Mouse (Mus musculus): ENCODE data around the gene Ube2l6.

DNA sequence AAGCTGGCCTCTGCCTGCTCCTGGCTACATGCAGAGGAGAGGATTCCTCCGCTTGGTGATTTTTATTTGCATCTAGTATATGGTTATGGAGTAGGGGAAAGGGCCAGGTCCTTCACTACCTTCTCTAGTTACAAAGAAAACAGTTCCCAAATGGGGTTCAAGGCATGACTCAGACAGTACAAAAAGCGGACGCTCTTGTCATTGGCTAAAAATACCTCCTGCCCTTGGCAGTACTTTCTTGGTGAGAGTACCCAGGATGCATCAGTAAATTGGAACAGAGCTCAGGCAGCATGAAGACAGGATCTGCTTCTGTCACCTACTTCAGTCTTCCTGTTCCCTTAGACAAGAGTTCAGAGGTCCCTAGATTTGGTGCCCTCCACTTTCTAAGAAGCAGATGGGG, 21.2 kb downstream of the Ube2l6 start:
- TF ChIP-seq CTCF (IDR thresholded peaks at IDR 0.05; ENCODE audit: low read depth), result no peak
- no peak for TF ChIP-seq EP300 (IDR thresholded peaks at IDR 0.05; ENCODE audit: low read depth)
